ENCODE assay signal across 35 mouse cellular contexts in the genomic region with DNA sequence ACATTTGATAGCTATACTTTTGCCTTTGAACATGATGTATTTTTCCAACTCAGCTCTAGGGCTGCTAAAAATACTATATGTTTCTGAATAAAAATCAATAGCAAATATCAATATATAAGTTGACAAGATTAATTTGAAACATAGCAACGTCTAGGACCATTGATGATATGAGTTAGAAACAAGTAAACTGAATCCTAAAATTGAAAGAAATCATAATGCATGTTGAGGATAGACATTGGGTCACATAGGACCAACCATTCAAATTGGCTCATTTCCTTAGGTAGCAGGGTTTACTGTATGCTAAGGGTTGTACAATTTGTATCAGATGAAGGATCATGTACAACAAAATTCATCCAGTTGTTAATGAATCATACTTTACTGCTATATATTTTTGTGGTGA. TPM values are rescaled to one million over a fixed set of nuclear protein-coding genes. Genes with fewer than 3 reads are reported as not detected.
A peak's percentile ranks its signal among the peaks of the same experiment; 100 is the strongest.
DNase-seq lines count a peak whose midpoint lies in the region; ATAC-seq and TF ChIP-seq lines count a peak whose summit lies in the region.
"Had no signal": no experiment of that assay in that cellular context is flagged by ENCODE, and none has a peak within 500 bp of the region (broad histone marks: within the 10 kb centered on the region; RNA-seq: fewer than 3 reads in every experiment).

Gene Gm11146, minus strand, starts transcription at position 101 of the 400 bp plus-strand sequence.

- H3K27me3 ChIP-seq in neural tube, embryonic 13.5 days = no peaks in the 10 kb centered on the region
- no peaks in the 10 kb centered on the region for H3K27me3 ChIP-seq in neural tube, embryonic 15.5 days (replicated peaks)
- H3K27me3 ChIP-seq: CH12.LX; embryonic facial prominence, embryonic 13.5 days; embryonic facial prominence, embryonic 15.5 days; forebrain, embryonic 12.5 days; Patski had no signal

- peaks cover 6% of the 10 kb centered on the region for H3K36me3 ChIP-seq in neural tube, embryonic 13.5 days
- no peaks in the 10 kb centered on the region for H3K36me3 ChIP-seq in macrophage (ENCODE audit: inconsistent target)
- H3K36me3 ChIP-seq in neural tube, embryonic 15.5 days = no peaks in the 10 kb centered on the region
- H3K36me3 ChIP-seq: forebrain, embryonic 10.5 days; G1E had no signal

- no peak for DNase-seq in layer of hippocampus, adult 2 months (ENCODE audit: low spot score in 2 of 2)
- no peak for DNase-seq in layer of hippocampus, postnatal 36 days
- DNase-seq in neural tube, embryonic 10.5 days (ENCODE audit: extremely low spot score, low spot score) = no peak
- no peak for DNase-seq in ovary, postnatal 10 days (ENCODE audit: low spot score)
- no peak for DNase-seq in embryo, embryonic 9.5 days (ENCODE audit: extremely low spot score)
- DNase-seq: adrenal gland, adult 8-10 months; adrenal gland, postnatal 14 days; B cell, adult 2 months; cerebellum, adult 11 months; cerebellum, adult 18-20 months; cerebellum, adult 8-10 months; cerebellum, adult 9-11 months; cerebellum, postnatal 14 days; cerebellum, postnatal 36 days; embryo, embryonic 11 days had no signal

- no peaks in the 10 kb centered on the region for H3K79me2 ChIP-seq in macrophage (ENCODE audit: inconsistent target)

- H3K4me1 ChIP-seq in neural tube, embryonic 13.5 days (replicated peaks) = peaks cover 23% of the 10 kb centered on the region
- no peaks in the 10 kb centered on the region for H3K4me1 ChIP-seq in neural tube, embryonic 15.5 days
- H3K4me1 ChIP-seq: embryonic facial prominence, embryonic 13.5 days; embryonic facial prominence, embryonic 15.5 days; forebrain, embryonic 10.5 days; forebrain, embryonic 12.5 days had no signal

- no peak within 1 kb of the TSS for H3K4me2 ChIP-seq in neural tube, embryonic 13.5 days
- no peak within 1 kb of the TSS for H3K4me2 ChIP-seq in neural tube, embryonic 15.5 days
- H3K4me2 ChIP-seq: embryonic facial prominence, embryonic 13.5 days; embryonic facial prominence, embryonic 15.5 days; forebrain, embryonic 12.5 days had no signal

- no peaks in the 10 kb centered on the region for H3K9me3 ChIP-seq in neural tube, embryonic 13.5 days
- no peaks in the 10 kb centered on the region for H3K9me3 ChIP-seq in neural tube, embryonic 15.5 days (replicated peaks)
- H3K9me3 ChIP-seq: embryonic facial prominence, embryonic 13.5 days; embryonic facial prominence, embryonic 15.5 days; forebrain, embryonic 10.5 days; forebrain, embryonic 12.5 days had no signal

- 91% methylated on average over 1 of the region's 1 CpGs for WGBS in neural tube, embryonic 13.5 days
- WGBS in macrophage (ENCODE audit: missing documents) = 100% methylated on average over 1 of the region's 1 CpGs
- WGBS in neural tube, embryonic 15.5 days = 84% methylated on average over 1 of the region's 1 CpGs

- no peak within 1 kb of the TSS for H3K9ac ChIP-seq in neural tube, embryonic 13.5 days
- no peak within 1 kb of the TSS for H3K9ac ChIP-seq in neural tube, embryonic 15.5 days (replicated peaks)
- H3K9ac ChIP-seq: embryonic facial prominence, embryonic 13.5 days; embryonic facial prominence, embryonic 15.5 days; forebrain, embryonic 12.5 days had no signal

- H3K4me3 ChIP-seq in layer of hippocampus, adult 2 months = no peak within 1 kb of the TSS
- H3K4me3 ChIP-seq in neural tube, embryonic 13.5 days = no peak within 1 kb of the TSS
- no peak within 1 kb of the TSS for H3K4me3 ChIP-seq in macrophage (ENCODE audit: inconsistent target)
- no peak within 1 kb of the TSS for H3K4me3 ChIP-seq in neural tube, embryonic 15.5 days (replicated peaks)
- H3K4me3 ChIP-seq: embryonic facial prominence, embryonic 13.5 days; embryonic facial prominence, embryonic 15.5 days; erythroblast, embryonic 14.5 days; forebrain, embryonic 10.5 days; forebrain, embryonic 12.5 days had no signal

- no peak for ATAC-seq in neural tube, embryonic 13.5 days (ENCODE audit: low read depth)
- ATAC-seq in neural tube, embryonic 15.5 days (ENCODE audit: low FRiP score) = no peak
- ATAC-seq: activated CD4-positive, CD25-positive, alpha-beta regulatory T cell, adult 4 months; CD4-positive, CD25-positive, alpha-beta regulatory T cell, adult 4 months; forebrain, embryonic 14.5 days; forebrain, embryonic 16.5 days had no signal

- TF ChIP-seq CTCF in layer of hippocampus, adult 2 months (conservative IDR thresholded peaks at IDR 0.05) = no peak

- H3K27ac ChIP-seq in layer of hippocampus, adult 2 months = peak within 1 kb of the TSS; percentile 40
- 0 out of 2 replicates have a peak within 1 kb of the TSS, but pooled peaks have one; percentile 28 for H3K27ac ChIP-seq in neural tube, embryonic 13.5 days (replicated peaks)
- peak within 1 kb of the TSS; percentile 24 for H3K27ac ChIP-seq in macrophage
- peak within 1 kb of the TSS; percentile 30; the same call in 1 of the 2 replicates for H3K27ac ChIP-seq in neural tube, embryonic 15.5 days (replicated peaks)
- H3K27ac ChIP-seq: embryonic facial prominence, embryonic 13.5 days; embryonic facial prominence, embryonic 15.5 days; forebrain, embryonic 10.5 days; forebrain, embryonic 12.5 days had no signal

RNA-seq across cellular contexts. Expression of gene Gm11146, which starts in this region (rescaled TPM):
- total RNA-seq in layer of hippocampus, adult 2 months (2021) = not detected
- not detected for total RNA-seq in layer of hippocampus, postnatal 36 days (2021)
- polyA plus RNA-seq in neural tube, embryonic 13.5 days (2015; fragmentation: Nextera tagmentation; extraction: Ambion mirVana) = not detected in 2 replicates
- not detected for total RNA-seq in macrophage (2018; cell fraction: chromatin; rRNA removed)
- not detected for total RNA-seq in macrophage (2018; cell fraction: cytosol; rRNA removed)
- total RNA-seq in macrophage (2018; cell fraction: nucleus; rRNA removed) = not detected
- polyA plus RNA-seq in macrophage (2018) = not detected in 3 replicates
- polyA plus RNA-seq in neural tube, embryonic 15.5 days (2015; fragmentation: Nextera tagmentation; extraction: Ambion mirVana) = not detected in 2 replicates
- total RNA-seq: adrenal gland, adult 18-20 months; adrenal gland, adult 8-10 months; adrenal gland, postnatal 14 days; adrenal gland, postnatal 36 days; CH12.LX; common myeloid progenitor, adult 5-6 weeks; G1E had no signal
- polyA plus RNA-seq: activated CD4-positive, CD25-positive, alpha-beta regulatory T cell, adult 4 months; brain, embryonic 14.5 days; CD4-positive, CD25-positive, alpha-beta regulatory T cell, adult 4 months; embryonic facial prominence, embryonic 11.5 days; embryonic facial prominence, embryonic 13.5 days; embryonic facial prominence, embryonic 15.5 days; erythroblast, embryonic 14.5 days; forebrain, embryonic 10.5 days; forebrain, embryonic 12.5 days; forebrain, embryonic 14.5 days; forebrain, embryonic 16.5 days; G1E; Patski had no signal
